Mouse (Mus musculus) lung, postnatal 0 days (tissue): ENCODE measurements around the gene Slc11a2. TPM values are rescaled to one million over a fixed set of nuclear protein-coding genes. Genes with fewer than 3 reads are reported as not detected.

Experiments used
- ATAC-seq: fragments of 200-750 bp; cut with Nextera tagmentation; 2 replicates; pipeline ENCODE4 v1.8.0; 2017; ENCODE audit warnings: moderate library complexity
- DNase-seq: peaks from one replicate; pipeline ENCODE4 v3.0.0-alpha.2; 2016; ENCODE audit warnings: low spot score
- H3K27ac ChIP-seq: fragments of 300-500 bp; sonication (generic); 2 replicates; pipeline ENCODE4 v1.5.1; 2014; ENCODE audit warnings: antibody characterized with exemption, mild to moderate bottlenecking, low read length, mixed read lengths
- H3K27me3 ChIP-seq: fragments of 300-500 bp; sonication (generic); replicated peaks from 2 replicates; pipeline ENCODE4 v1.6.1; 2014; ENCODE audit warnings: low read length, mixed read lengths; ENCODE audit not compliant: insufficient read depth
- H3K36me3 ChIP-seq: fragments of 300-500 bp; sonication (generic); 2 replicates; pipeline ENCODE4 v1.6.1; 2014; ENCODE audit warnings: low read length, mixed read lengths; ENCODE audit not compliant: insufficient read depth
- H3K4me1 ChIP-seq: fragments of 300-500 bp; sonication (generic); 2 replicates; pipeline ENCODE4 v1.6.1; 2014; ENCODE audit warnings: antibody characterized with exemption, low read depth, low read length, mixed read lengths; ENCODE audit not compliant: insufficient read depth
- H3K4me2 ChIP-seq: fragments of 300-500 bp; sonication (generic); replicated peaks from 2 replicates; pipeline ENCODE4 v1.6.1; 2014; ENCODE audit warnings: low read depth, mild to moderate bottlenecking, low read length, moderate library complexity, mixed read lengths
- H3K4me3 ChIP-seq: fragments of 300-500 bp; sonication (generic); 2 replicates; pipeline ENCODE4 v1.5.1; 2014; ENCODE audit warnings: low read depth, low read length
- H3K9ac ChIP-seq: fragments of 300-500 bp; sonication (generic); replicated peaks from 2 replicates; pipeline ENCODE4 v1.6.1; 2014; ENCODE audit warnings: low read depth, mild to moderate bottlenecking
- H3K9me3 ChIP-seq: fragments of 300-500 bp; sonication (generic); 2 replicates; pipeline ENCODE4 v1.6.1; 2016; ENCODE audit warnings: low read length, mixed read lengths
- CTCF ChIP-seq: IDR thresholded peaks from 2 replicates; pipeline ENCODE4 v1.5.1; 2016; ENCODE audit warnings: antibody characterized with exemption, mild to moderate bottlenecking
- EP300 ChIP-seq: IDR thresholded peaks from 2 replicates; pipeline ENCODE4 v1.6.1; 2016; ENCODE audit warnings: antibody characterized with exemption, mild to moderate bottlenecking, control low read depth
- WGBS: fragments of 180-500 bp; shearing (Covaris S2); extraction: QIAGEN DNeasy Blood & Tissue Kit; methylation state at CpG from one replicate; pipeline ENCODE4 v1.1.7; 2014; 5-methylcytosine and 5-hydroxymethylcytosine counted together
- polyA plus RNA-seq: library from polyadenylated mRNA; unstranded; fragments of >200 nt; fragmentation: Nextera tagmentation; extraction: Ambion mirVana; gene quantifications from 2 replicates; pipeline ENCODE4 v1.2.1, GENCODE M21; 2015

The Slc11a2 gene
- 16.1 and 19.2 TPM in 2 replicates for polyA plus RNA-seq

GRCm38 (mm10) chr15:100424396-100425122, at the start of gene Slc11a2:
Slc11a2 (minus strand) TSS chr15:100425072.
- 22% methylated on average over 17 of the region's 17 CpGs for WGBS
- Histone ChIP-seq H3K27ac (peak within 1 kb of the TSS; percentile 76), H3K27me3 (no peaks in the 10 kb centered on the region), H3K4me2 (peak within 1 kb of the TSS; percentile 95), H3K4me3 (peak within 1 kb of the TSS; percentile 72), H3K9me3 (no peaks in the 10 kb centered on the region), H3K9ac (0 out of 2 replicates have a peak within 1 kb of the TSS, but pooled peaks have one; percentile 16), H3K36me3 (no peaks in the 10 kb centered on the region), H3K4me1 (peaks cover 10% of the 10 kb centered on the region; the same call in 1 of the 2 replicates)
- TF ChIP-seq CTCF (no peak), EP300 (no peak)
- DNase-seq (no peak), ATAC-seq (0 out of 2 replicates have a peak, but pooled peaks have one; percentile 20)

GRCm38 (mm10) chr15:100473926-100474503, 49.1 kb upstream of the Slc11a2 start:
- WGBS: 72% methylated on average over 7 of the region's 7 CpGs
- H3K4me3 ChIP-seq: no peak overlapping the region

GRCm38 (mm10) chr15:100470037-100470436, 45.2 kb upstream of the Slc11a2 start:
- no peak for ATAC-seq
- H3K4me2 ChIP-seq: peak overlapping the region; percentile 90; the same call in 1 of the 2 replicates
- H3K27ac ChIP-seq: no peak overlapping the region
- 53% methylated on average over 10 of the region's 10 CpGs for WGBS
- H3K36me3 ChIP-seq: peaks cover 2% of the 10 kb centered on the region; the same call in 1 of the 2 replicates
- no peak overlapping the region; the same call in 1 of the 2 replicates for H3K4me3 ChIP-seq
- no peaks in the 10 kb centered on the region for H3K27me3 ChIP-seq
- H3K9ac ChIP-seq: 0 out of 2 replicates have a peak overlapping the region, but pooled peaks have one; percentile 58
- TF ChIP-seq EP300 (no peak), CTCF (no peak)
- peaks cover 8% of the 10 kb centered on the region; the same call in 1 of the 2 replicates for H3K4me1 ChIP-seq
- no peak for DNase-seq
- H3K9me3 ChIP-seq: no peaks in the 10 kb centered on the region

More at GRCm38 (mm10) chr15:100473926-100474503, 49.1 kb upstream of the Slc11a2 start:
- ATAC-seq (no peak), DNase-seq (no peak)
- no peak overlapping the region for H3K27ac ChIP-seq
- no peaks in the 10 kb centered on the region for H3K27me3 ChIP-seq
- peaks cover 8% of the 10 kb centered on the region; the same call in 1 of the 2 replicates for H3K4me1 ChIP-seq
- H3K9ac ChIP-seq: no peak overlapping the region
- H3K36me3 ChIP-seq: peaks cover 24% of the 10 kb centered on the region
- TF ChIP-seq EP300: no peak
- TF ChIP-seq CTCF: no peak
- H3K9me3 ChIP-seq: no peaks in the 10 kb centered on the region
- no peak overlapping the region for H3K4me2 ChIP-seq

- Histone ChIP-seq H3K27me3 (no peaks in the 10 kb centered on the region), H3K4me3 (peak overlapping the region; percentile 81), H3K36me3 (no peaks in the 10 kb centered on the region), H3K27ac (no peak overlapping the region), H3K4me1 (peaks cover 8% of the 10 kb centered on the region; the same call in 1 of the 2 replicates), H3K4me2 (peak overlapping the region; percentile 90), H3K9me3 (no peaks in the 10 kb centered on the region), H3K9ac (peak overlapping the region; percentile 58)
- ATAC-seq (peak; percentile 8; the same call in 1 of the 2 replicates), DNase-seq (peak; percentile 28)
- TF ChIP-seq EP300: no peak
- TF ChIP-seq CTCF: no peak
- WGBS: under 1% methylated on average over 19 of the region's 19 CpGs
These were observed 44.3 kb upstream of the Slc11a2 start for GRCm38 (mm10) chr15:100469189-100469545.

GRCm38 (mm10) chr15:100468295-100469188, 43.7 kb upstream of the Slc11a2 start, which contains the start of gene Letmd1:
Letmd1 (plus strand) TSS chr15:100469023.
- Histone ChIP-seq H3K36me3 (no peaks in the 10 kb centered on the region), H3K9me3 (no peaks in the 10 kb centered on the region), H3K4me3 (peak within 1 kb of the TSS; percentile 81), H3K27me3 (no peaks in the 10 kb centered on the region), H3K27ac (peak within 1 kb of the TSS; percentile 79), H3K4me2 (peak within 1 kb of the TSS; percentile 90), H3K9ac (peak within 1 kb of the TSS; percentile 58), H3K4me1 (peaks cover 8% of the 10 kb centered on the region; the same call in 1 of the 2 replicates)
- peak; percentile 82 for TF ChIP-seq CTCF
- no peak for TF ChIP-seq EP300
- ATAC-seq (peak; percentile 99), DNase-seq (peak; percentile 93)
- 3% methylated on average over 79 of the region's 84 CpGs for WGBS
